Mouse (Mus musculus) skeletal muscle tissue, adult 2 months (tissue): ENCODE measurements around the gene Maml2.
A peak's percentile ranks its signal among the peaks of the same experiment; 100 is the strongest.

Experiments used
- DNase-seq: peaks from one replicate; pipeline ENCODE4 v3.0.0-alpha.2; 2012; ENCODE audit warnings: low read depth, low spot score

The Maml2 gene

GRCm38 (mm10) chr9:13492807-13493206 is 195.1 kb downstream of the Maml2 start:
- no peak for DNase-seq

GRCm38 (mm10) chr9:13493746-13494145 is 196.0 kb downstream of the Maml2 start:
- DNase-seq = no peak

GRCm38 (mm10) chr9:13495530-13495929 is 197.8 kb downstream of the Maml2 start:
- DNase-seq = no peak

- no peak for DNase-seq
These were observed 199.3 kb downstream of the Maml2 start for GRCm38 (mm10) chr9:13497016-13497415.

- peak; percentile 46 for DNase-seq
These were observed 200.1 kb downstream of the Maml2 start for GRCm38 (mm10) chr9:13497690-13498333.

GRCm38 (mm10) chr9:13500045-13500444 is 202.3 kb downstream of the Maml2 start:
- DNase-seq = no peak

- DNase-seq = no peak
These were observed 207.3 kb downstream of the Maml2 start for GRCm38 (mm10) chr9:13505024-13505423.

GRCm38 (mm10) chr9:13506956-13507821 is 209.4 kb downstream of the Maml2 start:
- DNase-seq = no peak

- DNase-seq = no peak
These were observed 210.0 kb downstream of the Maml2 start for GRCm38 (mm10) chr9:13507822-13508188.

- no peak for DNase-seq
These were observed 212.0 kb downstream of the Maml2 start for GRCm38 (mm10) chr9:13509751-13510150.

GRCm38 (mm10) chr9:13510621-13511369 is 213.0 kb downstream of the Maml2 start:
- peak; percentile 85 for DNase-seq

GRCm38 (mm10) chr9:13513135-13513534 is 215.4 kb downstream of the Maml2 start:
- DNase-seq = no peak

- no peak for DNase-seq
These were observed 216.7 kb downstream of the Maml2 start for GRCm38 (mm10) chr9:13514435-13514834.

- no peak for DNase-seq
These were observed 218.2 kb downstream of the Maml2 start for GRCm38 (mm10) chr9:13515976-13516375.

GRCm38 (mm10) chr9:13518031-13518430 is 220.3 kb downstream of the Maml2 start:
- no peak for DNase-seq

GRCm38 (mm10) chr9:13518441-13518971 is 220.7 kb downstream of the Maml2 start:
- no peak for DNase-seq

GRCm38 (mm10) chr9:13522061-13522820 is 224.5 kb downstream of the Maml2 start:
- no peak for DNase-seq

- no peak for DNase-seq
These were observed 225.3 kb downstream of the Maml2 start for GRCm38 (mm10) chr9:13523046-13523445.

GRCm38 (mm10) chr9:13525075-13525474 is 227.3 kb downstream of the Maml2 start:
- no peak for DNase-seq

- DNase-seq = no peak
These were observed 228.0 kb downstream of the Maml2 start for GRCm38 (mm10) chr9:13525561-13526255.

GRCm38 (mm10) chr9:13530575-13530974 is 232.8 kb downstream of the Maml2 start:
- DNase-seq = no peak
